Mouse (Mus musculus): Measurements from ENCODE around the gene Zfp710.

Gene Zfp710

GRCm38 (mm10) chr7:80058405-80059063 lies 33.9 kb downstream of the Zfp710 start:
- no peak for DNase-seq

- DNase-seq, result no peak
These were observed 34.6 kb downstream of the Zfp710 start for GRCm38 (mm10) chr7:80059064-80059838.

DNA sequence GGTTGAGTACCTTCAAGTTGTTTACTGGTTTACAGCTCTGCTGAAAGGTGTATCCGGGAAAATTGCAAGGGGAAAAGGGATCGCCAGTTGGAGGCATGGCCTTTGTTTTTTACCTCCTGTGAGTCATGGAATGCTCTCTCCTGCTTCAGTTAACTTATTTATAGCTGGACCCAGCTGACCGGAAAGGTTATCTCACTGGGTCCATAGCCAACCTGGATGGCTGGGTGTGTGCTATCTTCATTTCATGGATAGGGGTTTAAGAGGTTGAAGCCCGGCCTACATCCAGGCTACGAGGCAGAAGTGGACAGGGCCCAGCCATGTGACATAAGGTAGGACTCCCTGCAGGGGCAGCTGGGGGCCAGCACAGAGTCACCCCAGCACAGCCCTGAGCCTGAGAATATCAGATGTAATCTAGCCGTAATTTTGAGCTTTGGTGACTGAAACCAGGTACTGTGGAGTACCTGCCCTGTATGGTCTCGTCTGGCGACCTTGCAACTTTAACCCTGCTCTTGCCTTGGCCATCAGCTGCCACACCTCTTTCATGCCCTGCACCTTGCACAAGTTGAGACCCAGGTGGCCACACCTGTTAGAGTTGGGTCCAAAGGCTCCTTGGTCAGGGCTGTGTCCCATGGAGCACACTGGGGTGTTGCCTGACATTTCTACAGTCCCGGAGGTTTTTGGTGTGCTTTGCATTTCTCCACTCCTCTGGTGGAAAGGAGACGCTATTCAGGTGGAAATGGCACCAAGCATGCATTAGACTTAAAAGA lies 35.6 kb downstream of the Zfp710 start:
- no peak for DNase-seq

GRCm38 (mm10) chr7:80062083-80062826 lies 37.6 kb downstream of the Zfp710 start:
- no peak for DNase-seq

- no peak for DNase-seq
These were observed 38.6 kb downstream of the Zfp710 start for GRCm38 (mm10) chr7:80063244-80063643.

DNA sequence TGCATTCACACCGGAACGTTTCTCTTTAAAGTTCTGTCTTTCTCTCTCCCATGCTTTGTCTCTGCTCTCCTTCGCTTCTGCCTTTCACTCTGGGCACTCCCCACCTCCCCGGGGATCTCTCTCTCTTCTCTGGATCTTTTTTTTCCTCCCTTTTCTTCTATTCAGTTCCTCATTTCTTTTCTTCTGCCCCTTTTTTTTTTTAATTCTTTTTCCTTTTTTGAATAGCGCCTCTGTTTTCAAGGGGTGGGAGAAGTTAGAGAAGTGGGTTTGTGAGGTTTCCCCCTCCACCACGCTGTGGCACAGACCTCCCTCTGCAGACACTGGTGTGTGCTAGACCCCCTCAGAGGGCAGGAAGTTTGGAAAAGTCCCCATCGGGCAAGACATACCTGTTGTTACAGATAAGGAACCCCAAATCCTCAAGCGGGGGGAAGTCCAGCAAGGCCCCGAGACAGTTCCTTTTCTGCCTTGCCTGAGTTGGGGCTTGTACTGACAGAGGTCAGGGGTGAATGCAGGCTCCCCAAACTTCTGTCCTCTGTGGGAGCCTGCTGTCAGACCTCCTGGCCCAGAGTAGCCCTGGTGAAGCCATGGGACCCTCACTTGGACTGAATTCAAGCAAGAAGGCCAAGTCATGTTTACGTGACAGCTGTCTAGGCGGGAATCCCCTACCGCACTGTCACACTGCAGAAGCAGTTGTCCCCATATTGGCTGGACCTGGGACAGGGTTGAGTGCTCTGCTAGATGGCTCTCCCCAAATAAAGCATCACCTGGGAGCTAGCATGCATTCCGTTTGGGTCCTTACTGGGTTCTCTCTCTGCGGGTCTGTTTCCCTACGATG lies 39.5 kb downstream of the Zfp710 start:
- no peak for DNase-seq

DNA sequence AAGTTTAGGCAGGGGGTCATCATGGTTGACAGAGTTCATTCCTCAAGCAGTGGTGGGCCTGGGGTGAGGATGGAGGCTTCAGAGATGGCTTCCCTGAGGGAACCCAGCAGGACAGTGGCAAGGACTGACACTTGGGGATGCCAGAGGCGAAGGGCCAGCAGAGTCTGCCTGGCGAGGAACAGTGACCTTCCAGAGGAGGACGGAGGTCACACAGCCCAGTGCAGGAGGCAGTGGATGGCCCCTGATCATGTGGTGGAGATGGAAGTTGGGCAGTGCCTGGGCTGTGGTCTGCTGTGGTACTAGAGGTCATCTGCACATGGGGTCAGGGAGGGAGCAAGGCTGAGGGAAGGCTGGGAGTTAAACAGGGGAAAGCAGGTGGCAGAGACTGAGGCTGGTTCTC lies 40.6 kb downstream of the Zfp710 start:
- DNase-seq, result no peak

- no peak for DNase-seq
These were observed 42.3 kb downstream of the Zfp710 start for GRCm38 (mm10) chr7:80066675-80067455.

DNA sequence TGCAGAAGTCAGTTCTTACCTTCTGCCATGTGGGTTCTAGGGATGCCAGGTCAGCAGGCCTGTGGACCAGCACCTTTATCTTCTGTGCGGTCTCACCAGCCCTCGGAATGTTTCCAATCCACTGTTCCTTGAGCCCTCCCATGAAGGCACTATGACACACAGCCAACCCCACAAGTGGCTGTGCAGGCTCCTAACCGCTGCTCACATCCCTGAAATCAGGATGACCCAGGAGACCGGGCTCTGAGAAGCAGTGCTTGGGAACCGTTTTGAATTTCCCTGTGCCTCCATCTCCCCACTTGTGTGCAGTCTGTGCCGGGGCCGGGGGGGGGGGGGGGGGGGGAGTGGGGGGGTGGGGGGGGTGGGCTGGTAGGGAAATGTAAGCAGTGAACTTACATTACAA lies 43.7 kb downstream of the Zfp710 start:
- no peak for DNase-seq

DNA sequence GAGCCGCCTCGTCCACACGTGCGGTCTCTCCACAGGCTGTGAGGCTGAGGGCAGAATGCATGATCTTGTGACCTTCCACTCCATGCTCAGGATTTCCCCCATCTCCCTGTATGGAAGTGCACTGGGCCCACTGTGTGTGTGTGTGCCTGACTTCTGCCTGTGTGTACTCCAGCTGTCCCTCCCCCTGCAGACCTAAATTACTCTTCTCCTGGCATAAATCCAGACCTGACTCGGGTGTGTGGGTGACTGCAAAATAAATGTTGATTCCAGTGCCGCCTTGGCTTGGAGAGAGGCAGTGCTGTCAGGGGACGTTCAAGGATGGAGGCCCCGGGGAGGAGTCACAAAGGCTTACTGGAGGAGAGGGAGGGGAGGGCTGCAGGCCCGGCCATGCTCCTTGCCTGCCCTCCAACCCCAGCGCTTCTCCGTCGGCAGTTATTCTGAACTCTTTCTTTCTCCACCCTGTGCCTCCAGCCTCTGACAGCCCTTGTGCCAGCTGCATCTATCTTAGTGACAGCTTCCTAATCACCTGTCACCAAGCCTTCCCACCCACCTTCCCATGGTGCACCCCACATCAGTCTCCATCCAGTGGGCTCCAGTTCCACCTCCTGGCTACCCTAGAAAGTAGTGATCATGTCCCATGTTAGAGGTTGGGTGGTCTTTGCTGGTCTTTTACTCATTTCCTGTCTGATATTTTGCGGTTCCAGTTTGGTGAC lies 45.2 kb downstream of the Zfp710 start:
- no peak for DNase-seq

DNA sequence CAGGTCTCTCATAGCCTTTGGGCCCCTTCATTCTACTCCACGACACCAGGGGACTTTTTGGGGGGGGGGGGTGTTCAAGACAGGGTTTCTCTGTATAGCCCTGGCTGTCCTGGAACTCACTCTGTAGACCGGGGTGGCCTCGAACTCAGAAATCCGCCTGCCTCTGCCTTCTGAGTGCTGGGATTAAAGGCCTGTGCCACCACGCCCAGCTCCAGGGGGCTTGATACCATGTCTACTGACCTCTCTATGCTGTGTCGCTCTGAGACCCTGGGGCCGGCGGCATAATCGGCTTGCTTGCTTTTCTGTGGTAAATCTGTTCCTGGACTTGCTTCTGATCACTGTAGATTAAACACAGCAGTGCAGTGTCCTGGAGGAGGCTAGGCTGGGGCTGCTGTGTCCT lies 46.6 kb downstream of the Zfp710 start:
- no peak for DNase-seq

DNA sequence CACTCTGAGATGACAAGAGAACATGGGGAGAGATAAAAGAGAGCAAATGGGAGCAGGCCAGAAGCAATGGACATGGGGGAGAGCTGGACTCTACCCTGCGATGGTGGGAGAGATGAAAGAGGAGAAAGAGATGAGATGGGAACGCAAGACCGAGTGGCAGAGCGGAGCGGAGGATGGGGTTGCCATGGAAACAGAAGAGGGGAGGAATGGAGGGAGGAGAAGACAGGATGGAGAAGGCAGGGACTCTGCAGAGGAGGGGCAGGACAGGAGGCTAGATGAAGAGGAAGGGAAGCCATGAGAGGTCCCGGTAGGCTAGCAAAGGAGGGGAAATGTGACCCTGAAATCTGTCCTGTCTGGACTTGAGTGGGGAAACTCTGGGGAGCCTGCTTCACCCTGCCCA lies 47.7 kb downstream of the Zfp710 start:
- no peak for DNase-seq

- no peak for DNase-seq
These were observed 48.9 kb downstream of the Zfp710 start for GRCm38 (mm10) chr7:80073506-80073905.

GRCm38 (mm10) chr7:80074921-80075441 lies 50.4 kb downstream of the Zfp710 start:
- DNase-seq, result peak; percentile 44

DNA sequence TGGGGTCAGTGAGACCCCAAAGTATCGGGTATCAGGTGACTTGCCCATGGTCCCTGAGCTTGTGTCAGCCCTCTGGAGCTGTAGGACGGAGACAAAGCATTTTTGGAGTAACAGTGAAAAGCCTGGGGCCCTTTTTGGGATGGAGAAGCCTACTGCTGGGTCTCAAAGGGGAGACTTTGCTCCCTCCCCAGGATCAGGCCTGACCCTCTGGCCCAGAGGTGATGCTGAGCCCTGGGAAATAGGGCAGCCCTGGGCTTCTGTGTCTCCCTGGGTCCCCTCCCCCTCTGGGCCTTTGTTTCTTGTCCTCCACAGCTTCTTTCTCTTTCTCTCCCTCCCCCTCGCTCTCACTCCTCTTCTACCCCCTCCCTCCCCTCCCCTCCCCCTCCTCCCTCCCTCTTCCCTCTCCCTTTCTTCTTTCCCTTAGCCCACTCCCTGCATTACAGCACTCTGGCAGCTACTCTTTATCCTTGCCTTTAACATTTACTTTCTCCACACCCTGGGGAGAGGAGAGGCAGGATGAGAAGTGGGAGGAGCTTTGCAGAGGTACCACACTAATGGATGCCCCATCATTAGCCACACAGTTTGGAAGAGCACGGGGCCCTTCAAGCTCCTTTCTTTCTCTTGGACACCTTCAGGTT lies 51.5 kb downstream of the Zfp710 start:
- no peak for DNase-seq

DNA sequence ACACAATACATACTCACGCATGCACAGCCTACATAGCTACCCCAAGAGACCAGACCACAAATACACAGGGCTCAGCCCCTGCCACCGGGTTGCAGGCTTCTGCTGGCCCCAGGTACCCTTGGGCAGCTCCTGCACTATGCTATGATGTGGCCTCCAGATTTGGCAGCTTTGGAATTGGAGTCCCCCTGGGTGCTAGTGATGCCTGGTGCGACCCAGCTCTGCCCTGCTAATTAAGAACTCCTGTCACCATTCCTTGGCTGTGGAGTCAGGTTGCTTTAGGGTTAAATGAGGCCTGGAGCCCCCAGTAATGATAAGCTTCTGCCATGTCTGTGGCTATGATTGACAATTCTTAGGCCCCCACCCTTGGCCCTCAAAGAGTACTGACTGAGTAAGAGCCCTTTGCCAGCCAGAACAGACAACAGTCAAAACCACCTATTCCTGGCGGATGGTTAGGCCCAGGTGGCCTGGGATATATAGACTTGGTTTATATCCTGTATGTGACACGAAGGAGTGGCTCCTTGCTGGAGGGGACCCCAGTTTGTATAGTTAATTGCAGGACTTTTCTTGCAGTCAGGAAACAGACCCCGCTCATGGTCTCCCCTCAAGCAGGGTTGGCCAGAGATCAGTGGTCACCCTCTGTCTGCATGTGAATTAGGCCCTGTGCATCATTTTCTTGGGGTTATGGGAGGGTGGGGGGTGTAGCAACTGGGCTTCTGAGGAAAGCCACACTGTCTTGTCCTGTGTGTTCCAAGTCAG lies 52.5 kb downstream of the Zfp710 start:
- no peak for DNase-seq

DNA sequence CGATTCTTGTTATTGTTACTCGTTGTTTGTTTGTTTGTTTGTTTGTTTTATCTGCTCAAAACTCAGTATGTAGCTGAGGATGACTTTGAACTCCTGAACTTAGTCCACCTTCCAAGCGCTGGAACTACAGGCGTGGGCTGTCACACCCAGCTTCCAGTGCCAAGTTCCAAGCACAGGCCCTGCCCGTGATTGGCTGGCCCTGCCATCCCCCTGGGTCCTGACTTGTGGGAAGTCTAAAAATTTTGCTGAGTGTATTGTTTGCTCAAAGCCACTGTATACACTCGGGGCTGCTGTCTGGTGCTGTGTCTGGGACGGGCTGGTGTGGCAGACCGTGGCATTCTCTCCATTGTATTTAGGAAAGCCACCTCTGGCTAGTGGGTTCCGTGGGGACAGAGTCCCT lies 53.2 kb downstream of the Zfp710 start:
- DNase-seq, result no peak

DNA sequence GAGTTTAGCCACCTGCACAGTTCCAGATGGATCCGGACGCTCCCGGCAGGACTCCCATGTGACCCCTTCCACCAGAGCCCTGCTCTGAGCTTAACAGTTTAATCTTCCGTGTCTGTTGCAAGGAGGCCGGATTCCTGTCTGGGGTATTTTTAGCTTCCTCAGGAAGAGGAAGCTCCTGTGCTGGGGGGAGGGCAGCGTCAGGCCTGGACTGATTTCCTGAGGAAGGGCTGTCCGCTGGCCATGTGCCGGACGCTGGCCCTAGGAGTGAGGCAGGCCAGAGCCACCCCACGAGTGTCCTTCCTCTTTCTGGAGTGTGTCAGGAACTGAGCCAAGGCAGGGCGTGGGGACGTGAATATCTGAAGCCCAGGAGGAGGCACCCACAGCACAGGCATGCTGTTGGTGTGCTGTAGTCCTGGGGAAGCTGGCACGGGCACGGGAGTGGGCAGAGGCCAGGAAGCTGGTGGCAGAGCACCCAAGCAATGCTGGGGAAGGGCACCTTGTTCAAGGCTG lies 54.2 kb downstream of the Zfp710 start:
- peak; percentile 21 for DNase-seq
